Mouse (Mus musculus): Measurements from ENCODE around the gene Pogz. TPM values are rescaled to one million over a fixed set of nuclear protein-coding genes. Genes with fewer than 3 reads are reported as not detected.
A peak's percentile ranks its signal among the peaks of the same experiment; 100 is the strongest.

The Pogz gene
- polyA plus RNA-seq, 1 experiment from 2014 or later = 4.8 TPM

DNA sequence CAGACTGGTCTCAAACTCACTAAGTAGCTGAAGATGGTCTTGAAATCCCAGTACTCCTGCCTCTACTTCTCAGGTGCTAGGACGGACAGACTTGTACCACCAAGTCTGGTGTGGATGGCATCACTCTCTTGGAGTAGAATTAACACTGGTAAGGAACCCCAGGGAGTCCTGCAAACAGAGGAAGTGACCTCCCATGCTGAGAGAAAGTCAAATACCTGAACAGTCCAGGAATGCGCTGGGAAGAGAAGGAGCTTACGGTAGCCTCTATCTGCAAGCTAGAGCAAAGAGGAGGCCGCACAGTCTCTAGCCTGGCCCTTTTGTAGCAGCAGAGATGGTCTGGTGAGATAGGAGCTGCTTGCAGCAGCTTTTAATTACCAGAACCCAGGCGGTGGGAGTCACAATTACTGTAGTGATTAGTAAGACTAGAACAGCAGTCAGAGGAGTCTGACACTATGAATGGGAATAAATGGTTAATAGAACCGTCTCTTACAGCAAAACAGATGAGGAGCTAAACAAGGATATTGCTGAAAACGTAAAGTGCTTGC lies 41.7 kb upstream of the Pogz start:
- no peak for ATAC-seq
- 73% methylated on average over 7 of the region's 7 CpGs for WGBS
- Histone ChIP-seq H3K4me2 (replicated peaks; ENCODE audit: low read depth) (no peak overlapping the region), H3K27ac (ENCODE audit: low read depth, low read length) (no peak overlapping the region), H3K27me3 (replicated peaks; ENCODE audit: control insufficient read depth, insufficient read depth, low read length) (no peaks in the 10 kb centered on the region), H3K4me1 (replicated peaks; ENCODE audit: control insufficient read depth, insufficient read depth, low read length) (0 out of 2 replicates have a peak, but pooled peaks cover 3% of the 10 kb centered on the region), H3K9me3 (ENCODE audit: control insufficient read depth) (no peaks in the 10 kb centered on the region), H3K36me3 (ENCODE audit: control insufficient read depth, insufficient read depth) (no peaks in the 10 kb centered on the region), H3K4me3 (ENCODE audit: low read depth, low read length) (no peak overlapping the region), H3K9ac (ENCODE audit: low read depth, low read length) (no peak overlapping the region)
- no peak for TF ChIP-seq CTCF (IDR thresholded peaks at IDR 0.05; ENCODE audit: low read depth)

DNA sequence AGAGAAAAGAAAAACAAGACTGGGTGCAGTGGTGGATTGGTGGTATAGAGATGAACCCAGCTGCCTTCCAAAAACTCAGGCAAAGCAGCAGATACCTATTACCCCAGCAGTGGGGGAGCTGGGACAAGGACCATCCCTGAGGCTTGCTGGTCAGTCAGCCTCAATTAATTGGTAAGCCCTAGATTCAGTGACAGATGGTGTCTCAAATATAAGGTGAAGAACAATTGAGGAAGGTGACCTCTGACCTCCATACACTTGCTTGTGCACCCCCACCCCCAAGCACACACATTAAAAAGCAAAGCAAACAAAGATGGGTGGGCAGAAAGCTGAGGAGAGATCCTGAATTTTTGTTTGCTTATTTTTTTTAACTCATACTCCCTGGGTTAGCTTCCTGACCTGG lies 41.2 kb upstream of the Pogz start:
- Histone ChIP-seq H3K9ac (ENCODE audit: low read depth, low read length) (no peak overlapping the region), H3K4me3 (ENCODE audit: low read depth, low read length) (no peak overlapping the region), H3K4me2 (replicated peaks; ENCODE audit: low read depth) (no peak overlapping the region), H3K36me3 (ENCODE audit: control insufficient read depth, insufficient read depth) (no peaks in the 10 kb centered on the region), H3K27ac (ENCODE audit: low read depth, low read length) (no peak overlapping the region), H3K9me3 (ENCODE audit: control insufficient read depth) (no peaks in the 10 kb centered on the region), H3K27me3 (replicated peaks; ENCODE audit: control insufficient read depth, insufficient read depth, low read length) (no peaks in the 10 kb centered on the region), H3K4me1 (replicated peaks; ENCODE audit: control insufficient read depth, insufficient read depth, low read length) (0 out of 2 replicates have a peak, but pooled peaks cover 3% of the 10 kb centered on the region)
- ATAC-seq = no peak
- no peak for TF ChIP-seq CTCF (IDR thresholded peaks at IDR 0.05; ENCODE audit: low read depth)

DNA sequence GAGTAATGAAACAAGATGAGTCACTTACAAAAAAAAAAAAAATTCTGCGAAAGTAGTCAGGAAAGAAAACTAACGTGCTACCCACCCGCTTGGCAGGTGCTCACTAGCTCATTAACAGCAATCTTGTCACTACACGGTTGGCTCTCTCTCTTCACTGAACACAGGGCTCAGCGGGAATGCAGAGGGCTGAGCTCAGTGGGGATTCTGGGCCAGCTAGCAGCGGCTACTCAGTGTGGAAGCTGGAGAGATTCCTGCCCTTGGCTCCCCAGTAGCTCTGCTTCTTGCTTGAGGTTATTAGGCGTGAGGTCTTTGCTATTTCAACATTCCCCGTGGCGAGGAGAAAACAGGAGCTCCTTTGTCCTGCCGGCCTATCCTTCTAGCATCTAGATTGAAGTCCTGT lies 33.2 kb upstream of the Pogz start:
- Histone ChIP-seq H3K9ac (ENCODE audit: low read depth, low read length) (no peak overlapping the region), H3K4me3 (ENCODE audit: low read depth, low read length) (no peak overlapping the region), H3K27me3 (replicated peaks; ENCODE audit: control insufficient read depth, insufficient read depth, low read length) (no peaks in the 10 kb centered on the region), H3K27ac (ENCODE audit: low read depth, low read length) (no peak overlapping the region), H3K4me2 (replicated peaks; ENCODE audit: low read depth) (no peak overlapping the region; the same call in 1 of the 2 replicates), H3K9me3 (ENCODE audit: control insufficient read depth) (no peaks in the 10 kb centered on the region), H3K4me1 (replicated peaks; ENCODE audit: control insufficient read depth, insufficient read depth, low read length) (no peaks in the 10 kb centered on the region), H3K36me3 (ENCODE audit: control insufficient read depth, insufficient read depth) (no peaks in the 10 kb centered on the region)
- no peak for ATAC-seq
- no peak for TF ChIP-seq CTCF (IDR thresholded peaks at IDR 0.05; ENCODE audit: low read depth)
- 15% methylated on average over 10 of the region's 10 CpGs for WGBS

DNA sequence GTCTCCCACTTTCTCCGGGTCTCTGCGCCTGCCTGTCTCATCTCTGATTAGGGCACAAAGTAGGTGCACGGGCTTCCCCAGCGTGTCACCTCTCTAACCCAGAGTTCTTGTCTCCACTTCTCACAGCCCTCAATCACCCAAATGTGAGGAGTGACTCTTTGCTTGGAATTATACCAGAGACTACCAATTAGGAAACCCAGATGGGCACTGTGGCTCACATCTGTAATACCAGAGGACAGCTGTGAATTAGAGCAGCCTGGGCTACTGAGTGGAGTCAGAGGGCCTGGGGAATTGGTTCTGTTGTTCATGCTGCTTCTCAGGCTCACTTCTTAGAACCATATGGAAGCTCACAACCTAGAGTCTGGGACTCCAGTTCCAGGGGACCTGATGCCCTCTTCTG lies 32.4 kb upstream of the Pogz start:
- no peak overlapping the region for H3K4me3 ChIP-seq (ENCODE audit: low read depth, low read length)
- no peak overlapping the region for H3K27ac ChIP-seq (ENCODE audit: low read depth, low read length)
- no peaks in the 10 kb centered on the region for H3K36me3 ChIP-seq (ENCODE audit: control insufficient read depth, insufficient read depth)
- no peaks in the 10 kb centered on the region for H3K27me3 ChIP-seq (replicated peaks; ENCODE audit: control insufficient read depth, insufficient read depth, low read length)
- H3K4me1 ChIP-seq (replicated peaks; ENCODE audit: control insufficient read depth, insufficient read depth, low read length) = no peaks in the 10 kb centered on the region
- ATAC-seq = no peak
- no peaks in the 10 kb centered on the region for H3K9me3 ChIP-seq (ENCODE audit: control insufficient read depth)
- 92% methylated on average over 4 of the region's 4 CpGs for WGBS
- no peak overlapping the region for H3K9ac ChIP-seq (ENCODE audit: low read depth, low read length)
- TF ChIP-seq CTCF (IDR thresholded peaks at IDR 0.05; ENCODE audit: low read depth) = no peak
- H3K4me2 ChIP-seq (replicated peaks; ENCODE audit: low read depth) = no peak overlapping the region

DNA sequence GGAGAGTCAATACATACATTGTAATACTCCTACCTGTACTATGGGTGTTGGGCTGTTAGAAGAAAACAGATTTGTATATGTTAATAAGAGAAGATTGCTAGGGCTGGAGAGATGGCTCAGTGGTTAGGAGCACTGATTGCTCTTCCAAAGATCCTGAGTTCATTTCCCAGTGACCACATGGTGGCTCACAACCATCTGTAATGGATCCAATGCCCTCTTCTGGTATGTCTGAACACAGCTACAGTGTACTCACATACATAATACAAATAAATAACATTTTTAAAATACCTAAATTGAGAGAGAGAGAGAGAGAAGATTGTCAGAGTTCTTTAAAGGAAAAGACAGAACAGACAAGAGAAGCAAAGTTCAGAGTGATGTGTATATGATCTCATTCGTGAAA lies 29.1 kb upstream of the Pogz start:
- H3K27ac ChIP-seq (ENCODE audit: low read depth, low read length) = no peak overlapping the region
- no peaks in the 10 kb centered on the region for H3K27me3 ChIP-seq (replicated peaks; ENCODE audit: control insufficient read depth, insufficient read depth, low read length)
- TF ChIP-seq CTCF (IDR thresholded peaks at IDR 0.05; ENCODE audit: low read depth) = peak; percentile 66
- H3K9ac ChIP-seq (ENCODE audit: low read depth, low read length) = no peak overlapping the region
- WGBS = 73% methylated on average over 1 of the region's 1 CpGs
- no peak overlapping the region for H3K4me2 ChIP-seq (replicated peaks; ENCODE audit: low read depth)
- H3K36me3 ChIP-seq (ENCODE audit: control insufficient read depth, insufficient read depth) = no peaks in the 10 kb centered on the region
- no peak overlapping the region for H3K4me3 ChIP-seq (ENCODE audit: low read depth, low read length)
- no peaks in the 10 kb centered on the region for H3K9me3 ChIP-seq (ENCODE audit: control insufficient read depth)
- no peaks in the 10 kb centered on the region for H3K4me1 ChIP-seq (replicated peaks; ENCODE audit: control insufficient read depth, insufficient read depth, low read length)
- no peak for ATAC-seq

DNA sequence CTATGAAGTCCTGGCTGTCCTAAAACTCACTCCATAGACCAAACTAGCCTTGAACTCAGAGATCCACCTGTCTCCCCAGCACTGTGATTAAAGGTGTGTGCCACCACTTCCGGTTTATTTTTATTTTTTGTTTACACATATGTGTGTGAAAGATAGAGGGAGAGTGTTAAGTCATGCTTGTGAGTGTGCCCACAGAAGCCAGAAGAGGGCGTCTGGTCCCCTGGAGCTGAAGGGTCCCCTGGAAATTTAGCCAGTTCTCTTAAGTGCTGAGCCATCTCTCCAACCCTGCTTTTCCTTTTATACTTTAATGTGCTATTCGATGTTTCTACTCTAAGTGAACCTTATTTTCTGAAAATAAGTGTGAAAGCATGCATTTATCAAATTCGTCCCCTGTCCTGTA lies 25.7 kb upstream of the Pogz start:
- 13% methylated on average over 4 of the region's 4 CpGs for WGBS
- H3K4me3 ChIP-seq (ENCODE audit: low read depth, low read length) = no peak overlapping the region
- TF ChIP-seq CTCF (IDR thresholded peaks at IDR 0.05; ENCODE audit: low read depth) = peak; percentile 70
- ATAC-seq = no peak
- no peaks in the 10 kb centered on the region for H3K36me3 ChIP-seq (ENCODE audit: control insufficient read depth, insufficient read depth)
- no peak overlapping the region for H3K27ac ChIP-seq (ENCODE audit: low read depth, low read length)
- H3K4me2 ChIP-seq (replicated peaks; ENCODE audit: low read depth) = peak overlapping the region; percentile 21; the same call in 1 of the 2 replicates
- H3K27me3 ChIP-seq (replicated peaks; ENCODE audit: control insufficient read depth, insufficient read depth, low read length) = no peaks in the 10 kb centered on the region
- H3K4me1 ChIP-seq (replicated peaks; ENCODE audit: control insufficient read depth, insufficient read depth, low read length) = no peaks in the 10 kb centered on the region
- H3K9ac ChIP-seq (ENCODE audit: low read depth, low read length) = no peak overlapping the region
- no peaks in the 10 kb centered on the region for H3K9me3 ChIP-seq (ENCODE audit: control insufficient read depth)

DNA sequence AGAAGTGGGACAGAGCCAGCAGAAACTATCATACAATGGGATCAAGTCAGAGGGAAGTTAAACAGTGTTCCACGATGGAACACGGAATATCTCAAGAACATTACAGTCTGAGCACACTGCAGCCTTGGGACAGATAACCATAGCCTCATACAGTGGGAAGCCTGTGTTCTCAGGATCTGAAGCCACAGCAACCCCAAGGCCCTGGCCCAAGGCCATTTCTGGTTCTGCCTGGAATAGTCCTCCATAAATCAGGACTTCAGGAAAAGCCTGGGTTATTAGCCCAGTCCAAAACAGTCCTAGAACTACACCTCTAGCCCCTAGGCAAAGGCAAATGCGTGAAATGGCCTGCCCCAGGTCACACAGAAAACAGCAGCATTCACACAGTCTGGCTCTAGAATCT lies 23.7 kb upstream of the Pogz start:
- Histone ChIP-seq H3K36me3 (ENCODE audit: control insufficient read depth, insufficient read depth) (no peaks in the 10 kb centered on the region), H3K27me3 (replicated peaks; ENCODE audit: control insufficient read depth, insufficient read depth, low read length) (no peaks in the 10 kb centered on the region), H3K27ac (ENCODE audit: low read depth, low read length) (no peak overlapping the region), H3K4me2 (replicated peaks; ENCODE audit: low read depth) (no peak overlapping the region), H3K9me3 (ENCODE audit: control insufficient read depth) (no peaks in the 10 kb centered on the region), H3K9ac (ENCODE audit: low read depth, low read length) (no peak overlapping the region), H3K4me1 (replicated peaks; ENCODE audit: control insufficient read depth, insufficient read depth, low read length) (no peaks in the 10 kb centered on the region), H3K4me3 (ENCODE audit: low read depth, low read length) (no peak overlapping the region)
- TF ChIP-seq CTCF (IDR thresholded peaks at IDR 0.05; ENCODE audit: low read depth) = no peak
- 54% methylated on average over 3 of the region's 3 CpGs for WGBS
- ATAC-seq = no peak

Measured in intestine, postnatal 0 days (tissue).